Mouse (Mus musculus) heart, embryonic 16.5 days (tissue): Measurements from ENCODE around the gene Islr2. TPM values are rescaled to one million over a fixed set of nuclear protein-coding genes. Genes with fewer than 3 reads are reported as not detected.

Experiments
- ATAC-seq: fragments of 200-750 bp; cut with Nextera tagmentation; replicated peaks from 2 replicates; pipeline ENCODE4 v1.8.0; 2017; ENCODE audit warnings: moderate number of reproducible peaks; ENCODE audit not compliant: insufficient read depth, low FRiP score; ENCODE audit errors: extremely low read depth
- H3K27ac ChIP-seq: fragments of 300-500 bp; sonication (generic); 2 replicates; pipeline ENCODE4 v1.5.1; 2014; ENCODE audit warnings: mild to moderate bottlenecking, low read length, control low read depth, moderate library complexity
- H3K27me3 ChIP-seq: fragments of 300-500 bp; sonication (generic); 2 replicates; pipeline ENCODE4 v1.6.1; 2014; ENCODE audit warnings: low read length, mixed read lengths; ENCODE audit not compliant: control insufficient read depth, insufficient read depth
- H3K36me3 ChIP-seq: fragments of 300-500 bp; sonication (generic); 2 replicates; pipeline ENCODE4 v1.6.1; 2014; ENCODE audit not compliant: control insufficient read depth, insufficient read depth
- H3K4me1 ChIP-seq: fragments of 300-500 bp; sonication (generic); 2 replicates; pipeline ENCODE4 v1.6.1; 2014; ENCODE audit warnings: low read length, mixed read lengths; ENCODE audit not compliant: control insufficient read depth, insufficient read depth
- H3K4me2 ChIP-seq: fragments of 300-500 bp; sonication (generic); 2 replicates; pipeline ENCODE4 v1.6.1; 2014; ENCODE audit warnings: low read depth, mild to moderate bottlenecking, control low read depth, low read length
- H3K4me3 ChIP-seq: fragments of 300-500 bp; sonication (generic); 2 replicates; pipeline ENCODE4 v1.5.1; 2014; ENCODE audit warnings: mild to moderate bottlenecking, control low read depth, low read length
- H3K9ac ChIP-seq: fragments of 300-500 bp; sonication (generic); 2 replicates; pipeline ENCODE4 v1.6.1; 2014; ENCODE audit warnings: low read length, control low read depth
- H3K9me3 ChIP-seq: fragments of 300-500 bp; sonication (generic); replicated peaks from 2 replicates; pipeline ENCODE4 v1.6.1; 2016; ENCODE audit warnings: low read length; ENCODE audit not compliant: control insufficient read depth
- WGBS: fragments of 180-500 bp; shearing (Covaris S2); extraction: QIAGEN DNeasy Blood & Tissue Kit; methylation state at CpG from one replicate; pipeline ENCODE4 v1.1.7; 2014; 5-methylcytosine and 5-hydroxymethylcytosine counted together
- polyA plus RNA-seq: library from polyadenylated mRNA; unstranded; fragments of >200 nt; fragmentation: Nextera tagmentation; extraction: Ambion mirVana; gene quantifications from 2 replicates; pipeline ENCODE4 v1.2.1, GENCODE M21; 2015

The Islr2 gene
- polyA plus RNA-seq, 1 experiment from 2014 or later, result 0.22 TPM

DNA sequence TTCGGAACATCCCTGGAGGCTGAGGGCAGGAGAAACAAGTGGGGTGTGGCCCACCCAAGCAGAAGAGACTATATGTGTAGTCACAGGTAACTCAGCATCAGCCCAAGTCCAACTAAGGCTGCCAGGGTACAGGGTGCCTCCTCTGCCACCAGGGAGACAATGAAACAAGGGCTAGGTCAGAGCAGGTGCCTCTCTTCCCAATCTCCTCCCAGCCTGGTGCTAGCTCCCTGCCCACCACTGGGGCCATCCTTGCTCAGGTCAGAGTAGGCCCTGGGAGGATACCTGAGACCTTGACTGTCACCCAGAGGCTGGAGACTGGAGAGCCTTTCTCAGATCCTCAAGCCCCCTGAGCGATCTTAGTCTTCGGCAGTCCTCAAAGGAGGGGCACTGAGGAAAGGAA, 41.9 kb downstream of the Islr2 start:
- H3K27me3 ChIP-seq, result no peaks in the 10 kb centered on the region
- ATAC-seq, result no peak

DNA sequence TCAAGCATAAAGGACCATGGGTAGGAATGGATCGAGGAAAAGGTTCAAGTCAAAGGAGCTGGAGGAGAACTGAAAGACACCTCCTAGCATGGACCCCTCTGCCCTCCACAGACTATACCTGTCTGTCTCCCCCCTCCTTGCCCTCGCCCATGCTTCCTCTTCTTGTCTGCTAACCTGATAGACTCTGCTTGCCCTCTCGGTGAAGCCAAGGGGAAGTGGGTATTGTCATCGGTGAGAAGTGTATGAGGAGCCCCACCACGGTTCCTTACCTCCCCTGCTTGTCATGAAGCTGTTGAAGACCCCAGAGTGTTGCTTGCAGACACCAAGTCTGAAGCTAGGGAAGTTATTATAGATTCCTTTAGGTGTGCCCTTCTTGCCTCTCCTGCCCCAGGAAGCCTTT, 43.8 kb downstream of the Islr2 start:
- Histone ChIP-seq H3K9me3 (no peaks in the 10 kb centered on the region), H3K27me3 (no peaks in the 10 kb centered on the region), H3K27ac (peak overlapping the region; percentile 79), H3K9ac (no peak overlapping the region), H3K4me1 (peaks cover 20% of the 10 kb centered on the region), H3K4me3 (no peak overlapping the region), H3K4me2 (no peak overlapping the region), H3K36me3 (no peaks in the 10 kb centered on the region)
- ATAC-seq, result no peak
- 52% methylated on average over 5 of the region's 5 CpGs for WGBS

More for the DNA sequence above, 41.9 kb downstream of the Islr2 start:
- no peak overlapping the region for H3K4me3 ChIP-seq
- H3K4me2 ChIP-seq, result no peak overlapping the region
- no peaks in the 10 kb centered on the region for H3K9me3 ChIP-seq
- WGBS, result 84% methylated on average over 3 of the region's 3 CpGs
- peaks cover 11% of the 10 kb centered on the region for H3K4me1 ChIP-seq
- no peak overlapping the region for H3K9ac ChIP-seq
- H3K36me3 ChIP-seq, result no peaks in the 10 kb centered on the region
- H3K27ac ChIP-seq, result no peak overlapping the region

- 0 out of 2 replicates have a peak overlapping the region, but pooled peaks have one; percentile 30 for H3K9ac ChIP-seq
- no peaks in the 10 kb centered on the region for H3K9me3 ChIP-seq
- no peak overlapping the region for H3K4me2 ChIP-seq
- peak overlapping the region; percentile 79 for H3K27ac ChIP-seq
- peak; percentile 30 for ATAC-seq
- H3K4me3 ChIP-seq, result no peak overlapping the region
- H3K36me3 ChIP-seq, result no peaks in the 10 kb centered on the region
- H3K4me1 ChIP-seq, result peaks cover 25% of the 10 kb centered on the region
- WGBS, result 23% methylated on average over 4 of the region's 4 CpGs
- no peaks in the 10 kb centered on the region for H3K27me3 ChIP-seq
These were observed 44.3 kb downstream of the Islr2 start for GRCm38 (mm10) chr9:58159855-58160254.

DNA sequence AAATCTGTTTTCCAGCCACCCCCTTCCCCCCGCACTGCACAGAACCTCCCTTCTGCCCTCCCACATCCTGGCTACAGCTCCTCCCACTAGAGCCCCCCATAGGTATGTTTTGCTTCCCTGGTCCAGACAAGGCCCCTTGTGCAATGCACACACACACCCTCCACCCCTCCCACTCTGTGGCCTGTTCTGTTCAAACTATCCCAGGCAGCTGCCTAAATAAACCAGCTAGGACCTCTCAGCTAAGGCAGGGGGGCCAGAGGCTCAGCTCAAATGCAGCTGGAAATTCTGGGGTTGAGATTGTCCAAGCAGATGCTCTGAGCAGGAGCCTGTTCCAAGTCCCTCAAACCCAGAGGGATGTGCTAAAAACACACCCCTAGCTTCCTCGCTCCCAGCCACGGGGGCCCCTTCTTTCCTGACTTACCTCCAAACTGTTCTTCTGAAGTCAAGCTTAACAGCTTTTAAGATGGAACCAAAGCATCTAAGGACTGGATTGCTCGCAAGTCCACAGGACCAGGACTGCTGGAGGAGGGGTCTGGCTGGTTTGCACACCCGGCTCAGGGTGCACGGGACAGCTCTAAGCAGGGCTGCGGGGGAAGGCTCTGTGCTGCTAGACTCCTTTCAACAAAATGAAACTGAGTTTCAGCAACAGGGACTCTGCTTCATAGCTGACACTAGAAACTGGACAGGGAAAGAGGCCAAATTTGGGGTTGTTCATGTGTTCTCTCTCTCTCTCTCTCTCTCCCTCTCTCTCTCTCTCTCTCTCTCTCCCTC, 45.4 kb downstream of the Islr2 start:
- peak overlapping the region; percentile 13 for H3K4me2 ChIP-seq
- peaks cover 27% of the 10 kb centered on the region for H3K4me1 ChIP-seq
- no peaks in the 10 kb centered on the region for H3K27me3 ChIP-seq
- H3K4me3 ChIP-seq, result peak overlapping the region; percentile 25; the same call in 1 of the 2 replicates
- ATAC-seq, result peak; percentile 69
- 38% methylated on average over 7 of the region's 7 CpGs for WGBS
- H3K36me3 ChIP-seq, result no peaks in the 10 kb centered on the region
- H3K27ac ChIP-seq, result peak overlapping the region; percentile 79
- H3K9me3 ChIP-seq, result no peaks in the 10 kb centered on the region
- H3K9ac ChIP-seq, result 0 out of 2 replicates have a peak overlapping the region, but pooled peaks have one; percentile 0

- peak overlapping the region; percentile 43 for H3K4me2 ChIP-seq
- 68% methylated on average over 13 of the region's 13 CpGs for WGBS
- no peaks in the 10 kb centered on the region for H3K9me3 ChIP-seq
- peak overlapping the region; percentile 25 for H3K4me3 ChIP-seq
- H3K36me3 ChIP-seq, result no peaks in the 10 kb centered on the region
- peak overlapping the region; percentile 28; the same call in 1 of the 2 replicates for H3K9ac ChIP-seq
- ATAC-seq, result no peak
- peaks cover 27% of the 10 kb centered on the region for H3K4me1 ChIP-seq
- H3K27ac ChIP-seq, result peak overlapping the region; percentile 79
- no peaks in the 10 kb centered on the region for H3K27me3 ChIP-seq
These were observed 46.3 kb downstream of the Islr2 start for GRCm38 (mm10) chr9:58157838-58158237.

GRCm38 (mm10) chr9:58156819-58157560, 47.1 kb downstream of the Islr2 start:
- Histone ChIP-seq H3K9ac (no peak overlapping the region), H3K4me2 (peak overlapping the region; percentile 43), H3K27ac (no peak overlapping the region), H3K4me1 (peaks cover 27% of the 10 kb centered on the region), H3K27me3 (no peaks in the 10 kb centered on the region; the same call in 1 of the 2 replicates), H3K9me3 (no peaks in the 10 kb centered on the region), H3K4me3 (no peak overlapping the region), H3K36me3 (no peaks in the 10 kb centered on the region)
- 89% methylated on average over 22 of the region's 22 CpGs for WGBS
- no peak for ATAC-seq

DNA sequence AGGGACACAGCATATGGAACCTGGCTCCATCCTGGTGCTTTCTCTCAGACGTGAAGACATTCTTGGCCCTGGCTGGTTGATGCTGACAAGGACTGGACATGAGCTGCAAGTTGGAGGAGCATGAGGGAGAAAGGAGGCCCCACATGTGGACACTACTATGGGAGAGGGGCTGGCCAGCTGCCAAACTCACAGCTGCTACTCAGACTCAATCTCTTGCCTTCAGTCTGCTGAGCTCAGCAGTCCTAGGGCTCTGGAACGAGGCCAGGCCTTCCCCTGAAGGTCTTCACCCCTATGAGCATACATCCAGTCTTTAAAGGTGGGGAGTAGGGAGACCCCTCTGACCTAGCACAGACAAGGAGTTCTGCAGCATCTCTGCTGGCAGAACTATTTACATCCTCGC, 48.8 kb downstream of the Islr2 start:
- no peak overlapping the region for H3K9ac ChIP-seq
- WGBS, result 34% methylated on average over 3 of the region's 3 CpGs
- no peak; the same call in 1 of the 2 replicates for ATAC-seq
- H3K9me3 ChIP-seq, result no peaks in the 10 kb centered on the region
- no peak overlapping the region for H3K4me2 ChIP-seq
- peaks cover 25% of the 10 kb centered on the region for H3K4me1 ChIP-seq
- H3K4me3 ChIP-seq, result no peak overlapping the region
- H3K27ac ChIP-seq, result no peak overlapping the region
- no peaks in the 10 kb centered on the region; the same call in 1 of the 2 replicates for H3K27me3 ChIP-seq
- no peaks in the 10 kb centered on the region for H3K36me3 ChIP-seq

DNA sequence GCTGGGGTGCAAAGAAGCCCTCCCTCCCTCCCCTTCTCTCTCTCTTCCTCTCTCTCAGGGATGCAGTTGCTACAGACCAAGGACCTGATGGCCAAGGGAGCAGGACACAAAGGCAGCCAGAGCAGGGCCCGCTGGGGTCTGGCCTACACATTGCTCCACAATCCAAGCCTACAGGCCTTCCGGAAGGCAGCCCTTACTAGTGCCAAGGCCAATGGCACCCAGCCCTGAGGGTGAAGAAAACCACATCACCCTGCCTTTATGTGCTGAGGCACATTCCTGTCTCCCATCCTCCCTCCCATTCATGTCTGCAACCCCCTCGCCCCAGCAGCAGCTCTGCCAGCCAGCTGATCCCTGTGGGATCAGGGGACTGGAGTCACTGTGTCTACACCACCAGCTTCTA, 51.0 kb downstream of the Islr2 start:
- H3K4me2 ChIP-seq, result no peak overlapping the region
- WGBS, result 70% methylated on average over 3 of the region's 3 CpGs
- no peak for ATAC-seq
- H3K9ac ChIP-seq, result no peak overlapping the region
- H3K4me1 ChIP-seq, result peaks cover 16% of the 10 kb centered on the region
- peaks cover 4% of the 10 kb centered on the region for H3K27me3 ChIP-seq
- H3K27ac ChIP-seq, result peak overlapping the region; percentile 36; the same call in 1 of the 2 replicates
- no peaks in the 10 kb centered on the region for H3K9me3 ChIP-seq
- no peak overlapping the region for H3K4me3 ChIP-seq
- no peaks in the 10 kb centered on the region for H3K36me3 ChIP-seq
